Comparison of ENCODE assay signal across 19 mouse cellular contexts in the genomic region with DNA sequence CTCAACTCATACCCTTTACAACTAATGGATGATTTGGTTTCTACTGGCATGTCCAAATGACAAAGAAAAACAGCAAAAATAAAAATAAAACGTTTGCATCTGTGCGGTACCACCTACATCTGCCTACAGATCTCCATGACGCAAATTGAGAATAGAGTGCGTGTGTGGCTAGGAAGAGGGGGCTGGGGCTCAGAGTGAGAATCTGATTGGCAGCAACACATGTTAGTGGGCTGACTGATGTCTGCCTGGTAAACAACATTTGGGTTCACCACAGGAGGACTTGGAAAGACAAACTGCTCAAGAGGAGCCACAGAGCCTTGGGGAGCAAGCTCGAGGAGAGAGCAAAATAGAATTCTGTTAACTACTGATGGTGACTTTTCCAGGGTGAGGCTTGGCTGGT. TPM values are rescaled to one million over a fixed set of nuclear protein-coding genes. Genes with fewer than 3 reads are reported as not detected.
DNase-seq lines count a peak whose midpoint lies in the region; ATAC-seq lines count a peak whose summit lies in the region.
"Had no signal": no experiment of that assay in that cellular context is flagged by ENCODE, and none has a peak within 500 bp of the region (broad histone marks: within the 10 kb centered on the region; RNA-seq: fewer than 3 reads in every experiment).

No protein-coding gene starts in this region.

- no peak for ATAC-seq in megakaryocyte, adult 5-6 weeks (ENCODE audit: poor library complexity, severe bottlenecking)
- ATAC-seq: forebrain, embryonic 16.5 days; hindbrain, embryonic 16.5 days; midbrain, embryonic 15.5 days had no signal

- peak; percentile 8 to 26 for DNase-seq in frontal cortex, adult 2 months (ENCODE audit: extremely low spot score in 1 of 2, low spot score in 1 of 2)
- no peak for DNase-seq in frontal cortex, postnatal 14 days (ENCODE audit: low spot score in 2 of 2)
- DNase-seq in right cerebral cortex, postnatal 25 days: peak; percentile 5
- DNase-seq in right cerebral cortex, postnatal 14 days: no peak
- DNase-seq in cerebellum, postnatal 36 days: peak; percentile 50 to 67
- DNase-seq in embryo, embryonic 11 days: no peak
- DNase-seq: gastrocnemius, postnatal 25 days; heart, postnatal 36 days; kidney, adult 11 months; kidney, postnatal 36 days; left cerebral cortex, postnatal 4 days; lung, embryonic 14.5 days; thymus, postnatal 36 days had no signal

RNA-seq across cellular contexts. Expression of gene Galnt5, which starts 36.9 kb away (rescaled TPM):
- polyA plus RNA-seq in frontal cortex, adult 2 months (2012; rRNA removed): 0.02 TPM in 1 of 2 replicates, not detected in the other
- total RNA-seq in megakaryocyte, adult 5-6 weeks (2015): not detected in 2 replicates
- not detected in 2 replicates for total RNA-seq in megakaryocyte, adult 5-6 weeks (2017)
- total RNA-seq: left cerebral cortex, postnatal 4 days had no signal
- polyA plus RNA-seq: erythroblast, embryonic 14.5 days; macrophage had no signal

Comparison
In these comparisons a context has a peak if more than half of its experiments do, and no peak if none do; other contexts are left out.
1. DNase-seq: peak in frontal cortex, adult 2 months (2 of 2), right cerebral cortex, postnatal 25 days (single experiment) and cerebellum, postnatal 36 days (2 of 2); none in frontal cortex, postnatal 14 days (0 of 2), right cerebral cortex, postnatal 14 days (single experiment) and embryo, embryonic 11 days (single experiment).